Mouse (Mus musculus) left cerebral cortex, adult 2 months (tissue): ENCODE measurements around the gene Slc41a2. TPM values are rescaled to one million over a fixed set of nuclear protein-coding genes. Genes with fewer than 3 reads are reported as not detected.

Source experiments
- DNase-seq, 2 experiments: peaks; one replicate each; pipeline ENCODE4 v3.0.0; 2021 to 2022; ENCODE audit warnings: low spot score in 2 of 2, mixed read lengths in 1 of 2; ENCODE audit errors: extremely low spot score in 1 of 2
- H3K27ac ChIP-seq: fragments of 200-600 bp; 2 replicates; pipeline ENCODE4 v1.8.1; 2022
- H3K4me3 ChIP-seq: fragments of 200-600 bp; 2 replicates; pipeline ENCODE4 v1.8.1; 2022
- CTCF ChIP-seq: fragments of 200-600 bp; IDR thresholded peaks from 2 replicates; pipeline ENCODE4 v1.8.1; 2022; ENCODE audit warnings: antibody characterized with exemption, mild to moderate bottlenecking, moderate library complexity
- intact Hi-C: fragments of 180-260 bp; cut with DNase I; formaldehyde crosslinking; loops from one replicate; pipeline ENCODE4 v1.15.1; 2025
- total RNA-seq, 2 experiments: library from RNA; stranded (reverse); gene quantifications; 2 replicates each; pipeline ENCODE4 v1.2.3; 2021

The Slc41a2 gene
- total RNA-seq, 2 experiments from 2014 or later = 26.3 to 26.8 TPM

DNA sequence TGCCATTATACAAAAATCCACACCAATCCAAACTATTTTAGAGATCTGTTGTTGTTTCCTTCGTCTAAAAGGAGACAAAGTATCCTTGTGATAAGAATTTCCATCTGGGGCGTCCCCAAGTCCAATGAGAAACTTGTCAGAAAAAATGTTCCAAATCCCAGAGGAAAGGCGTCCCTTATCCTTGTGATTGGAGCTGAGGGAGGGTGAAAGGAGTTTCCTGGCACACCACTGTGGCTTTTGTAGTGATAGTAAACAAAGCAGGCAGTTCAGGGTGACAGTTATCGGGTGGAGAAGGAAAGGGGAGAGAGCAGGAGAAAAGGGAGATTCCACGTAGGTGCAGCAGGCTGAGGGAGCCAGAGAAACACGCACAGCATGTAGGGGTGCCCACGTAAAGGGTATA lies 9.8 kb upstream of the Slc41a2 start:
- no peak overlapping the region for H3K4me3 ChIP-seq
- intact Hi-C loops = no loop called here
- TF ChIP-seq CTCF = no peak
- H3K27ac ChIP-seq = no peak overlapping the region
- no peak for DNase-seq

DNA sequence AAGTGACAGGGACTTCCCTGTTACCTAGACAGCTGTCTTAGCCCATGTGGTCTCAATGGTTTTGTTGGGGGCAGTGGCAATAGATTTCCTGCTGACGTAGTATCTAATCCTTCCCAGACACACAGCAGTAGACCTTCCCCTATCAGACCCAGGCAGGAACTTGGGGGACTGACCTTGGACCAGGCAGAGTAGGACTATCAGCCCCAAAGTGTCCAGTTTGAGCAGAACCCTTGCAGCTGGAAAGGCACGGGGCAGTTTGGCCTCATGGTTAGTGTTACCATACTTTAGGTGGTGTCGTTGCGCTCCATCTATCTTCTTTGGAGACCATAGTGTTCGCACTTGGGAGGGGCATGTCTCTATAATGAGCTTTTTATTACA lies 8.7 kb upstream of the Slc41a2 start:
- H3K27ac ChIP-seq = no peak overlapping the region
- intact Hi-C loops = no loop called here
- H3K4me3 ChIP-seq = no peak overlapping the region
- no peak for TF ChIP-seq CTCF
- DNase-seq = no peak

- intact Hi-C loops = no loop called here
- Histone ChIP-seq H3K27ac (no peak overlapping the region), H3K4me3 (no peak overlapping the region)
- no peak for TF ChIP-seq CTCF
- DNase-seq = no peak
Observed at GRCm38 (mm10) chr10:83345693-83346358, 8.1 kb upstream of the Slc41a2 start.

DNA sequence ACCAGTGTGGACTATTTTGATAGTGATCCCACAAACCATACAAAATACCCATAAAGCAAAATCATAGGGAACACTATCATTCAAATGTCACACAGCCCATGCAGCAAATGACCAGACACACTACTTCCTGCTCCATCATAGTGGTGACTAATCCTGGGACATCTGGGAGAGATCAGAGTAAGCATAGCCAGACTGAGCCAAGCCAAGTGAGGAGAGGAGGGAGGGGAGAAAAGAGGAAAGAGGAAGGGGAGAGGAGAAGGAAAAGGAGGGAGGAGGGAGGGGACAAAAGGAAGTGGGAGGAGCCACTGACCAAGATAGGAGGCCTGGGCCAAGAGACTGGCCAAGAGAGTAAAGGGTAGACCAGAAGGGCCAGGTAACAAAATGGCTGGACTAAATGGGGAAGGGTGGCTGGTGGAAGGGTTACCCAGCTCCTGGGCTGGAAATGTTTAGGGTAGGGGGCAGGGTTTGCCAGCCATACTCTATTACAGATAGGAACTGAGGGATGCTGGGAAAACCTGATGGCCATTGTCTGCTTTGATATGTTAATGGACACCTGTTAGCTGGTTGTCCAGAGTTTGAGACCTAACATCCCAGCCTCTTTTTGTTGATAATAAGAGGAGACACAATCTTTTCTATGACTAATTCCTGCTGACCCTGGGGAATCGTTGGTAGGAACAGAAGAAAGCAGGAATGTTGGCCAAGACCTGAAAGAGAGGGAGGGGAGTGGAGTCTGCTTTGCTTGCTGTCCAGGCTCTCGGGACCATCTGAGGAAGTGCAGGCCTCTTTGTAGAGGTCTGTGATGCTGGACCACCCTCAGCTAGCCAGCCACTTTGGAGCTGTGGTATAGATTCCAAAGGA lies 6.4 kb upstream of the Slc41a2 start:
- Histone ChIP-seq H3K4me3 (no peak overlapping the region), H3K27ac (no peak overlapping the region)
- intact Hi-C loops = no loop called here
- no peak for DNase-seq
- no peak for TF ChIP-seq CTCF

GRCm38 (mm10) chr10:83343171-83343570 lies 5.5 kb upstream of the Slc41a2 start:
- peak in 1 of 2 experiments; percentile 35 for DNase-seq
- Histone ChIP-seq H3K27ac (no peak overlapping the region), H3K4me3 (no peak overlapping the region)
- intact Hi-C loops = no loop called here
- no peak for TF ChIP-seq CTCF

DNA sequence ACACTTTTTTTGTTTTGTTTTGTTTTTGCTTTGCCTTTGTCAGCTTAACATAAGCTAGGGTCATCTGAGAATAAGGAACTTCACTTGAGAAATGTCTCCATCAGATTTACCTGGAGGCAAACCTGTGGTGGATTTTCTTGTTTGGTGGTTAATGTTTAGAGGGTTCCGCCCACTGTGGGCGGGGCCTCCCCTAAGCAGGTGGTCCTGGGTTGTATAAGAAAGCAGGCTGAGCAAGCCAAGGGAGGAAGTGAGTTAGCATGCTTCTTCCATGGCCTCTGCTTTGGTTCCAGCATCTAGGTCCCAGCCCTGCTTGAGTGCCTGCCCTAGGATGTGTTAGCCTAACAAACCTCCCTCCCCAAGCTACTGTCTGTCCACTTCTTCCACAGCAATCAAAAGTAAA lies 3.5 kb upstream of the Slc41a2 start:
- intact Hi-C loops = no loop called here
- Histone ChIP-seq H3K4me3 (no peak overlapping the region), H3K27ac (no peak overlapping the region)
- no peak for DNase-seq
- TF ChIP-seq CTCF = no peak

DNA sequence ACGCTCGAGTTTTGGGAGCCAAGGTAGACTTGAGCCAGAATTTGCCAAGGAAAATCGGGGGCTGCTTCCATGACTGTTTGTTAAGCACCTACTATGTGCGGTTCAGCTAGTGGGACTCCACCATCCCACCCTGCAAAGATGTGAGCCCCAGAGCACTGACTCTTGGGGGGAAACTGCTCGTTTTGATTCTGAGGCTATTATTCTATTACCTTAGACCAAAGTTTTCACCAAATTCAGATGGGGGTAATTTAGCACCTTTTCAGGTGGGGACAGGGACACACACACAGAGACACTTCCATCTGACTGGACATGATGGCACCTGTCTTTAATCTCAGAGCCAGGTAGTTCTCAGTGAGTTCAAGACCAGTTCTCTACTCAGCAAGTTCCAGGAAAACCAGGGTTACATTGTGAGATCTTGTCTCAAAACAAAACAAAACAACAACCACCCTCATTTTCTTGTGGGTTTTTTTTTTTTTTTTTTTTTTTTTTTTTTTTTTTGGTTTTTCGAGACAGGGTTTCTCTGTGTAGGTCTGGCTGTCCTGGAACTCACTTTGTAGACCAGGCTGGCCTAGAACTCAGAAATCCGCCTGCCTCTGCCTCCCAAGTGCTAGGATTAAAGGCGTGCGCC lies 403 bp upstream of the Slc41a2 start:
- Histone ChIP-seq H3K4me3 (peak overlapping the region; percentile 84), H3K27ac (peak overlapping the region; percentile 92)
- no peak for DNase-seq
- TF ChIP-seq CTCF = no peak
- intact Hi-C loops = no loop called here

DNA sequence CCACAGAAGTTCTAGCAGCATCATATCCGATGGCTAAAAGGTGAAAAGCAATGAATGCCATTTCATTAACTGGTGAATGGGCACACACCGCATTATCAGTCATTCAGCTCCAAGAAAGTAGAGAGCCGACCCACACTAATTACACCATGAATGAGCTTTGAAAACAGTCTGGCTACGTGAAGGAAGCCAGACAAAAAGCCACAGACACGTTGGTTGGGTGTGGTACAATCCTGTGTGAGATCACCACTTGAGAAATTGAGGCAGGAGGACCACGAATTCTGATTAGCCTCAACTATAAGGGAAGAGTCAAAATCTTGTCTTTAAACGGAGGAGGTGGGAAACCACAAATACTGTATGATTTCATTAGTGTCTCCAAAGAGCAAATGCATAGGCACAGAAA lies 1.3 kb downstream of the Slc41a2 start:
- intact Hi-C loops = no loop called here
- H3K27ac ChIP-seq = no peak overlapping the region
- DNase-seq = no peak
- no peak for TF ChIP-seq CTCF
- peak overlapping the region; percentile 84 for H3K4me3 ChIP-seq

- TF ChIP-seq CTCF = no peak
- DNase-seq = no peak
- intact Hi-C loops = no loop called here
Observed at GRCm38 (mm10) chr10:83332581-83332980, 5.1 kb downstream of the Slc41a2 start.

DNA sequence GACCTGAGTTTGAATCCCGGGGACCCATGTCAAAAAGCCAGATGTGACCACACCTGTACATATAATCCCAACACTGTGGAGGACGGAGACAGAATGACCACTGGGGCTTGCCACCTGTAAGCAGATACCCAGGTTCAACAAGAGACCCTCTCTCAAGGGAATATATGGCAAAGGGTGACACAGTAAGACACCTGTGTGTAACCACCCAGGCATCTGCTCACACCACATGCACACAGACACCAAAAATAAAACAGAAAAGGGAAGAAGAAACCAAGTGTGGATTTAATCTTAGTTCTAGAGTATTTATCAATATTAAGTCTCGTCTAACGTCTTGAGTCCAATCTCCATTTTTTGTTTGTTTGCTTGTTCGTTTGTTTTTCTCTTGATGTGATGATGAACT lies 5.9 kb downstream of the Slc41a2 start:
- H3K27ac ChIP-seq = no peak overlapping the region
- TF ChIP-seq CTCF = no peak
- no peak overlapping the region for H3K4me3 ChIP-seq
- intact Hi-C loops = no loop called here
- DNase-seq = no peak

More at GRCm38 (mm10) chr10:83332581-83332980, 5.1 kb downstream of the Slc41a2 start:
- Histone ChIP-seq H3K4me3 (no peak overlapping the region), H3K27ac (no peak overlapping the region)

DNA sequence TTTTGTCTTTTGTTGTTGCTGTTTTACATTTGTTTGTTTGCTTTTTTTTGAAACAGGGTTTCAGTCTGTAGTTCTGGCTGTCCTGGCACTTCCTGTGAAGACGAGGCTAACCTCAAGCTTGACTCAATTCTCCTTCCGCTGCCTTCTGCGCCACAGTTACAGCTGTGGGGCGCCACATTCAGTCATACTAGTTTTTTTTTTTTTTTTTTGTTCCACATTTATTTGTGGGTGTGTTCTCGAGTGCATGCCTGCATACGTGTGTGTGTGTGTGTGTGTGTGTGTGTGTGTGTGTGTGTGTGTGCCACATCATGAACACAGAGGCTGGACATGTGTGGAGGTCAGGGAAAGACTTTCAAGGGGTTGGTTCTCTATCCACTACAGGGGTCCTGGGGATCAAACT lies 7.3 kb downstream of the Slc41a2 start:
- no peak for DNase-seq
- intact Hi-C loops = no loop called here
- no peak for TF ChIP-seq CTCF
- Histone ChIP-seq H3K4me3 (no peak overlapping the region), H3K27ac (no peak overlapping the region)

GRCm38 (mm10) chr10:83328791-83329190 lies 8.9 kb downstream of the Slc41a2 start:
- H3K4me3 ChIP-seq = no peak overlapping the region
- intact Hi-C loops = no loop called here
- no peak overlapping the region for H3K27ac ChIP-seq
- no peak for DNase-seq
- no peak for TF ChIP-seq CTCF
